Mouse (Mus musculus) intestine, embryonic 15.5 days (tissue): Measurements from ENCODE around the gene Map3k4. TPM values are rescaled to one million over a fixed set of nuclear protein-coding genes. Genes with fewer than 3 reads are reported as not detected.

Experiments
- ATAC-seq: fragments of 200-750 bp; cut with Nextera tagmentation; 2 replicates; pipeline ENCODE4 v1.8.0; 2017; ENCODE audit warnings: moderate TSS enrichment, moderate library complexity
- H3K27ac ChIP-seq: fragments of 300-500 bp; sonication (generic); 2 replicates; pipeline ENCODE4 v1.5.1; 2015; ENCODE audit warnings: mild to moderate bottlenecking, inconsistent platforms
- H3K27me3 ChIP-seq: fragments of 300-500 bp; sonication (generic); replicated peaks from 2 replicates; pipeline ENCODE4 v1.6.1; 2015; ENCODE audit warnings: inconsistent platforms
- H3K36me3 ChIP-seq: fragments of 300-500 bp; sonication (generic); 2 replicates; pipeline ENCODE4 v1.6.1; 2015; ENCODE audit warnings: inconsistent platforms
- H3K4me1 ChIP-seq: fragments of 300-500 bp; sonication (generic); replicated peaks from 2 replicates; pipeline ENCODE4 v1.6.1; 2015; ENCODE audit warnings: inconsistent platforms
- H3K4me2 ChIP-seq: fragments of 300-500 bp; sonication (generic); replicated peaks from 2 replicates; pipeline ENCODE4 v1.6.1; 2015; ENCODE audit warnings: mild to moderate bottlenecking, inconsistent platforms
- H3K4me3 ChIP-seq: fragments of 300-500 bp; sonication (generic); replicated peaks from 2 replicates; pipeline ENCODE4 v1.5.1; 2015; ENCODE audit warnings: inconsistent platforms
- H3K9ac ChIP-seq: fragments of 300-500 bp; sonication (generic); 2 replicates; pipeline ENCODE4 v1.6.1; 2015; ENCODE audit warnings: inconsistent platforms
- H3K9me3 ChIP-seq: fragments of 300-500 bp; sonication (generic); 2 replicates; pipeline ENCODE4 v1.6.1; 2016; ENCODE audit warnings: inconsistent platforms
- WGBS: fragments of 180-500 bp; shearing (Covaris S2); methylation state at CpG from one replicate; pipeline ENCODE4 v1.1.7; 2015; 5-methylcytosine and 5-hydroxymethylcytosine counted together
- polyA plus RNA-seq: library from polyadenylated mRNA; unstranded; fragments of >200 nt; fragmentation: Nextera tagmentation; extraction: Ambion mirVana; gene quantifications from 2 replicates; pipeline ENCODE4 v1.2.1, GENCODE M21; 2015

Map3k4 gene
- polyA plus RNA-seq, 1 experiment from 2014 or later, result 43.9 TPM

GRCm38 (mm10) chr17:12262851-12263250, 55.7 kb downstream of the Map3k4 start:
- Histone ChIP-seq H3K4me2 (no peak overlapping the region), H3K27ac (no peak overlapping the region), H3K27me3 (no peaks in the 10 kb centered on the region), H3K4me3 (no peak overlapping the region), H3K9me3 (no peaks in the 10 kb centered on the region), H3K9ac (no peak overlapping the region), H3K36me3 (peaks cover 8% of the 10 kb centered on the region; the same call in 1 of the 2 replicates), H3K4me1 (peaks cover 6% of the 10 kb centered on the region)
- no peak for ATAC-seq
- 92% methylated on average over 8 of the region's 8 CpGs for WGBS

GRCm38 (mm10) chr17:12261887-12262286, 56.7 kb downstream of the Map3k4 start:
- H3K36me3 ChIP-seq, result peaks cover 17% of the 10 kb centered on the region; the same call in 1 of the 2 replicates
- H3K27ac ChIP-seq, result no peak overlapping the region
- no peak overlapping the region for H3K4me2 ChIP-seq
- no peak for ATAC-seq
- H3K4me3 ChIP-seq, result no peak overlapping the region
- no peaks in the 10 kb centered on the region for H3K9me3 ChIP-seq
- H3K9ac ChIP-seq, result no peak overlapping the region
- no peaks in the 10 kb centered on the region for H3K27me3 ChIP-seq
- WGBS, result 64% methylated on average over 2 of the region's 2 CpGs
- peaks cover 6% of the 10 kb centered on the region for H3K4me1 ChIP-seq

DNA sequence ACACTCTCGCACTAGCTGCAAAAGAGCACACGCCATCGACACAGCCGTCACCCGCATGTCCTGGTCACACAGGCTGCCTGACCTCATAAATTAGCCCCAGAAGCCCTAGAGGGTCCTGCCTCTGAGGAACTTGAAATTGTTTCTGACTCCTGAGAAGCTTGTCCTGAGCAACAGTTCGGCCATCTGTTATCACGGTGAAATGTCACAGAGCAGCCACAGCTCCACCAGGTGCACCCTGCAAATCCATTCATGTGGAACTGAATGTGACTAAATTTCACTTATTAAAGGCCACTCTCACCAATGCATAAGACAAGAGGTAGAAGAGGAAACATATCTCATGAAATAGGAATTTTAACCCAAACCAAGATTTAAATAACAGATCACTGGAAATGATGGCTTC, 57.2 kb downstream of the Map3k4 start:
- ATAC-seq, result no peak
- H3K27ac ChIP-seq, result no peak overlapping the region
- H3K4me2 ChIP-seq, result no peak overlapping the region
- peaks cover 3% of the 10 kb centered on the region for H3K4me1 ChIP-seq
- H3K9me3 ChIP-seq, result no peaks in the 10 kb centered on the region
- 92% methylated on average over 7 of the region's 7 CpGs for WGBS
- H3K4me3 ChIP-seq, result no peak overlapping the region
- no peaks in the 10 kb centered on the region for H3K27me3 ChIP-seq
- H3K36me3 ChIP-seq, result peaks cover 21% of the 10 kb centered on the region
- H3K9ac ChIP-seq, result no peak overlapping the region

GRCm38 (mm10) chr17:12259957-12260356, 58.6 kb downstream of the Map3k4 start:
- Histone ChIP-seq H3K4me1 (no peaks in the 10 kb centered on the region), H3K9me3 (no peaks in the 10 kb centered on the region), H3K4me3 (no peak overlapping the region), H3K9ac (no peak overlapping the region), H3K27ac (no peak overlapping the region), H3K27me3 (no peaks in the 10 kb centered on the region), H3K36me3 (peaks cover 30% of the 10 kb centered on the region), H3K4me2 (no peak overlapping the region)
- 82% methylated on average over 8 of the region's 8 CpGs for WGBS
- ATAC-seq, result no peak

DNA sequence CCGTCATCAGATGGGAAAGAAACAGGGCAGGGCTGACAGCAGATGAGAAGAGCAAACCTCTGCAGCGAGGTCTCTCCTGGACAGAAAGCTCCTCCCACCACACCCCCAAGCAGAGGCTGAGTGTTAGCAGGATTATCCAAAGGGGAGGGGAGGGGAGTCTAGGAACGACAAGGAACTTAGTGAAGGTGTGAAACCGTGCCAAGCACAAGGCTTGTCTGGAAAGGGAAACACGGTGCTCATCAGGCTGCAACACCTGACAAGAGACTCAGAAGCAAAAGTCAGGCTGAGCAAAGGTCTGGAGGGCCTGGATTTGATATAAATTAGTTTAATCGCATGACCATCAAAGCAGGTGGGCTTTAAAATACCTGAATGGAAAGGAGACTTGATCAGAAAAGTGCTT, 60.1 kb downstream of the Map3k4 start:
- Histone ChIP-seq H3K36me3 (peaks cover 40% of the 10 kb centered on the region), H3K4me3 (no peak overlapping the region), H3K27ac (no peak overlapping the region), H3K4me1 (no peaks in the 10 kb centered on the region), H3K9ac (no peak overlapping the region), H3K27me3 (no peaks in the 10 kb centered on the region), H3K9me3 (no peaks in the 10 kb centered on the region), H3K4me2 (no peak overlapping the region)
- no peak; the same call in 1 of the 2 replicates for ATAC-seq
- 69% methylated on average over 6 of the region's 6 CpGs for WGBS

GRCm38 (mm10) chr17:12256142-12256541, 62.5 kb downstream of the Map3k4 start:
- Histone ChIP-seq H3K27me3 (no peaks in the 10 kb centered on the region), H3K9ac (no peak overlapping the region), H3K4me2 (no peak overlapping the region), H3K4me3 (no peak overlapping the region), H3K36me3 (peaks cover 58% of the 10 kb centered on the region), H3K9me3 (no peaks in the 10 kb centered on the region), H3K27ac (no peak overlapping the region), H3K4me1 (no peaks in the 10 kb centered on the region)
- WGBS, result 92% methylated on average over 11 of the region's 11 CpGs
- ATAC-seq, result no peak

- Histone ChIP-seq H3K9me3 (no peaks in the 10 kb centered on the region), H3K27me3 (no peaks in the 10 kb centered on the region), H3K36me3 (peaks cover 40% of the 10 kb centered on the region), H3K4me2 (no peak overlapping the region), H3K9ac (no peak overlapping the region), H3K4me1 (no peaks in the 10 kb centered on the region), H3K27ac (no peak overlapping the region), H3K4me3 (no peak overlapping the region)
- 96% methylated on average over 9 of the region's 9 CpGs for WGBS
- ATAC-seq, result no peak
Measured at GRCm38 (mm10) chr17:12250581-12250980, 68.0 kb downstream of the Map3k4 start.

DNA sequence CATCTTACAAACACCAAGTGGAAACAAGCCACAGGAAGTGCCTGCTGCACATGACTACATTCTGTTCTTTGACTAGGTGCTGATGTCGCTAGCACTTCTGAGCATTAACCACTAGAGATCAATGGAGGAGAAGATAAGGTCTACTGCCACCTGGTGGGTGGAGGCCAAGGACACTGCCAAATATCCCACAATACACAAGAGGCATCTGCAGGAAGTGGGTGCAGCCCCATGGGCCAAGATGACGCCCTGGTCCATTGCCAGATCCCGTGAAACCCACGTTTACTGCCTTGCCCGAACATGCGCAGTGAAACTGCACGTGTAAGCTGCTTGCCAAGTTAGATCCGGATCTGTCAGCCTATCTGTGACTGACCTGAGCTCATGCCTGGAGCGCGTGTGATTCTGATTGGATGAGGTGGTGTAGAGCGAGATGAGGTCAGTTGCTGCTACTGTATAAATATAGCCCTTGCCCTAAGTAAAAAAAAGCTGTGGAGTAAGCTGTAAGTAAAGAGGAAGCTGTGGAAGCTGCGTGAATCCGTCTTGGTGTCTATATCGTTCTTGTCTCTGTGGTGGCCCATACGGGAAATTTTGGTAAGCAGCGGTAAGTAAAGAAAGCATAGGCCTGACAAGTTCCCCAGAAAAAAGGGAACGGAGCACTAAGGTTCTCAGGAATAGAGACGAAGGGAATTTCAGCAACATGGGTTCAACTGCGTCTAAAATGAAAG, 68.7 kb downstream of the Map3k4 start:
- Histone ChIP-seq H3K9me3 (no peaks in the 10 kb centered on the region), H3K9ac (no peak overlapping the region), H3K27ac (no peak overlapping the region), H3K4me3 (no peak overlapping the region), H3K4me2 (no peak overlapping the region), H3K27me3 (no peaks in the 10 kb centered on the region), H3K36me3 (peaks cover 36% of the 10 kb centered on the region), H3K4me1 (no peaks in the 10 kb centered on the region)
- ATAC-seq, result no peak
- 96% methylated on average over 19 of the region's 19 CpGs for WGBS

DNA sequence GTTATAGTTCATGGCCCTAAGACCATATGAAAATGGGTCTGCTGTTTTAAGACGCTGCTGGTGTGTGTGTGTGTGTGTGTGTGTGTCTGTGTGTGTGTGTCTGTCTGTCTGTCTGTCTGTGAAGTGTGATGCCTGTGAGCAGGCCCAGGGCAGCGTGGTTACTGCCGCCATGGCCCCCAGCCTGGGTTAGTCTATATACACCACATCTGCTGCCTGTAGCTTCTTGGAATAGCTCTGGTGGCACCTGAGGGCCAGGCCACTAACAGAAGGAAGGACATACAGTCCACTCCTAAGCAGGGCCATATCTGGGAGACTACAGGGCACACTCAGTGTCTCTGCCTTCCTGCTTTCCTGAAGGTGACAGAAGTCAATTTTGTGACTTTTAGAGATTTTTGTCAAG, 77.9 kb downstream of the Map3k4 start:
- Histone ChIP-seq H3K4me2 (no peak overlapping the region), H3K9me3 (no peaks in the 10 kb centered on the region), H3K27me3 (no peaks in the 10 kb centered on the region), H3K27ac (no peak overlapping the region), H3K36me3 (peaks cover 9% of the 10 kb centered on the region; the same call in 1 of the 2 replicates), H3K9ac (no peak overlapping the region), H3K4me1 (no peaks in the 10 kb centered on the region), H3K4me3 (no peak overlapping the region)
- ATAC-seq, result no peak
- WGBS, result 87% methylated on average over 3 of the region's 3 CpGs

GRCm38 (mm10) chr17:12232724-12233123, 85.9 kb downstream of the Map3k4 start:
- no peaks in the 10 kb centered on the region for H3K27me3 ChIP-seq
- H3K4me3 ChIP-seq, result no peak overlapping the region
- no peaks in the 10 kb centered on the region for H3K4me1 ChIP-seq
- H3K9me3 ChIP-seq, result no peaks in the 10 kb centered on the region
- no peak for ATAC-seq
- WGBS, result 94% methylated on average over 6 of the region's 6 CpGs
- H3K9ac ChIP-seq, result no peak overlapping the region
- peaks cover 16% of the 10 kb centered on the region; the same call in 1 of the 2 replicates for H3K36me3 ChIP-seq
- H3K27ac ChIP-seq, result no peak overlapping the region
- H3K4me2 ChIP-seq, result no peak overlapping the region

GRCm38 (mm10) chr17:12231087-12231486, 87.5 kb downstream of the Map3k4 start:
- ATAC-seq, result peak; percentile 61
- 64% methylated on average over 7 of the region's 7 CpGs for WGBS

GRCm38 (mm10) chr17:12230167-12230566, 88.4 kb downstream of the Map3k4 start:
- H3K36me3 ChIP-seq, result peaks cover 27% of the 10 kb centered on the region
- H3K27ac ChIP-seq, result no peak overlapping the region
- H3K9me3 ChIP-seq, result no peaks in the 10 kb centered on the region
- no peak overlapping the region for H3K4me3 ChIP-seq
- H3K4me1 ChIP-seq, result no peaks in the 10 kb centered on the region
- 87% methylated on average over 6 of the region's 6 CpGs for WGBS
- ATAC-seq, result no peak
- no peak overlapping the region for H3K4me2 ChIP-seq
- no peak overlapping the region for H3K9ac ChIP-seq
- H3K27me3 ChIP-seq, result no peaks in the 10 kb centered on the region

More at GRCm38 (mm10) chr17:12231087-12231486, 87.5 kb downstream of the Map3k4 start:
- Histone ChIP-seq H3K4me3 (no peak overlapping the region), H3K36me3 (peaks cover 27% of the 10 kb centered on the region), H3K27ac (no peak overlapping the region), H3K4me1 (no peaks in the 10 kb centered on the region), H3K9ac (no peak overlapping the region), H3K9me3 (no peaks in the 10 kb centered on the region), H3K27me3 (no peaks in the 10 kb centered on the region), H3K4me2 (no peak overlapping the region)

DNA sequence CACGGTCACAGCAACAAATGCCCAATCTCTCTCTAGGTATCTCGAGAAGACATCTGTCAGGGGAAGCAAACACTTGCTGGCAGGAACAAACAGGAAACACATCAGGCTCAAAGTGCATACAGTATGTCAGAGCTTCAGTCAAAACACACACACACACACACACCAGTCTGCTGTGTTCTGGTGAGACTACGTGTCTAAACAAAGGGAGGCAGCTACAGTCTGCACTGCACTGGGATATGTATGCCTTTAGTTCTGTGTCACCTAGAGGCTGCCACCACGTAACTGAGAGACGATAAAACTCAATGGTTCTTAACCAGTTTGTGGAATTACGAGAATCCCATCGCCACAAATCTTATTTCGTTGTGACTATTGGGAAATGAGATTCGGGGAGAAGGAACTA, 88.8 kb downstream of the Map3k4 start:
- no peak overlapping the region for H3K27ac ChIP-seq
- peaks cover 27% of the 10 kb centered on the region for H3K36me3 ChIP-seq
- no peaks in the 10 kb centered on the region for H3K4me1 ChIP-seq
- no peak overlapping the region for H3K4me3 ChIP-seq
- H3K9me3 ChIP-seq, result no peaks in the 10 kb centered on the region
- no peak overlapping the region for H3K9ac ChIP-seq
- no peak overlapping the region for H3K4me2 ChIP-seq
- ATAC-seq, result no peak
- 92% methylated on average over 9 of the region's 9 CpGs for WGBS
- no peaks in the 10 kb centered on the region for H3K27me3 ChIP-seq
